In the genomic region with DNA sequence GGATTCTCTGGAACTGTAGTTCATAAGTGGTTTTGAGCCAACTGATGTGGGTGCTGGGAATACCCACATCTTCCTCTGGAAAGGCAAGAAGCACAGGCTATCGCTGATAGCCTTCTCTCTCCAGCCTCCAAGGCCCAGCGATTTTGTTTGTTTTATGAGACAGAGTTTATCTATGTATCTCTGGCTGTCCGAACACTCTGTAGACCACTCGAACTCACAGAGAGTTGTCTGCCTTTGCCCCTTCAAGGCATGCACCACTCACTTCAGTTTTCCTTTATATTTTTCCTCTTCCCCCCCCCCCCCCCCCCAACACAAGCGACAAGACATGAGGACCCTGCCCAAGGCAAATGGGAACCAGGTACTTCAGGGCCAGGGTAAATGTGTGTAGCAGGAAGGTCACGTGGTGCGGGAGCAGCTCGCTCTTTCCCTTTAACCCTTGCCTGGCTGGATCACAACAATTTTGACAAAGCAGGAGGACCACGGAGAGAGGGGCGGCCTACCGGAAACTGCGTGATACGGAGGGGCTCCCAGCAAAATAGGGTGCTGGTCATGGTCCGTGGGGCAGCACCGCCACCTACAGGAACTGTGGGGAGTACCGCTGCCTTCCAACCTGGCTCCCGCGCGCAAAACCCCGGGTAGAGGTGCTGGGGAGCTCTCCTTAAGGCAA, we compare ENCODE assay signal across 8 mouse cellular contexts. TPM values are rescaled to one million over a fixed set of nuclear protein-coding genes. Genes with fewer than 3 reads are reported as not detected.
DNase-seq lines count a peak whose midpoint lies in the region; ATAC-seq and TF ChIP-seq lines count a peak whose summit lies in the region.

No protein-coding gene starts in this region.

- no peak for ATAC-seq in Patski
- peak; percentile 91 for ATAC-seq in hindbrain, embryonic 14.5 days (ENCODE audit: low FRiP score)

- peak; percentile 22 for TF ChIP-seq CTCF in Patski (IDR thresholded peaks at IDR 0.05)

- in situ Hi-C loops in Patski (cut with MboI; ENCODE audit: low pct_unique_long_range_greater_than_20kb) = no loop called here

- peak overlapping the region; percentile 33 for H3K4me3 ChIP-seq in hindbrain, embryonic 14.5 days (replicated peaks; ENCODE audit: low read length)

- peak overlapping the region; percentile 56 for H3K9ac ChIP-seq in hindbrain, embryonic 14.5 days

- CTCF ChIA-PET in Patski (lab: Charles Lee) = interaction anchor here (1.2 to 1.4 kb wide), 2 partner anchors 9 to 15 kb away, joined by 4 to 5 read pairs; no protein-coding TSS in a partner anchor

- H3K36me3 ChIP-seq in hindbrain, embryonic 14.5 days (replicated peaks; ENCODE audit: control insufficient read depth, insufficient read depth) = no peaks in the 10 kb centered on the region

- POLR2A ChIA-PET in Patski (lab: Charles Lee) = interaction anchor here (0.7 kb wide), 1 partner anchor 19 kb away, joined by 3 read pairs; no protein-coding TSS in a partner anchor

- WGBS in hindbrain, embryonic 14.5 days = 6% methylated on average over 20 of the region's 20 CpGs

- H3K4me2 ChIP-seq in hindbrain, embryonic 14.5 days (replicated peaks) = peak overlapping the region; percentile 66

- peak overlapping the region; percentile 63 for H3K27ac ChIP-seq in hindbrain, embryonic 14.5 days

- no peaks in the 10 kb centered on the region for H3K27me3 ChIP-seq in Patski
- no peaks in the 10 kb centered on the region for H3K27me3 ChIP-seq in hindbrain, embryonic 14.5 days (ENCODE audit: control insufficient read depth, insufficient read depth, low read length)

- 0 out of 2 replicates have a peak, but pooled peaks cover 5% of the 10 kb centered on the region for H3K4me1 ChIP-seq in hindbrain, embryonic 14.5 days (replicated peaks; ENCODE audit: control insufficient read depth, insufficient read depth, low read length)

- DNase-seq in Patski (ENCODE audit: low read depth, low spot score) = no peak
- peak; percentile 91 to 92 for DNase-seq in cerebellum, postnatal 10 days
- peak; percentile 49 to 72 for DNase-seq in frontal cortex, postnatal 14 days (ENCODE audit: low spot score in 2 of 2)
- peak; percentile 83 for DNase-seq in hindbrain, embryonic 14.5 days (ENCODE audit: low spot score)
- DNase-seq in layer of hippocampus, postnatal 25 days (ENCODE audit: extremely low spot score in 1 of 2, low spot score in 1 of 2) = peak; percentile 56 to 74
- DNase-seq in lung, postnatal 25 days (ENCODE audit: low spot score) = peak; percentile 56
- DNase-seq in retina, embryonic 14.5 days (ENCODE audit: low spot score) = peak; percentile 89
- peak; percentile 91 for DNase-seq in thymus, postnatal 4 days

- H3K9me3 ChIP-seq in hindbrain, embryonic 14.5 days (ENCODE audit: control insufficient read depth, low read length) = no peaks in the 10 kb centered on the region

RNA-seq across cellular contexts. Expression of a gene that starts 12.5 kb away (rescaled TPM):
- 0.09 TPM for polyA plus RNA-seq in Patski (2021)
- 0.97 and 1.9 TPM in 2 replicates for polyA plus RNA-seq in hindbrain, embryonic 14.5 days (2014; fragmentation: Nextera tagmentation; extraction: Ambion mirVana)
- not detected for total RNA-seq in layer of hippocampus, postnatal 25 days (2021)

RNA-seq across cellular contexts. Expression of a gene that starts 42.8 kb away (rescaled TPM):
- polyA plus RNA-seq in Patski (2021) = 36.8 TPM
- 17.3 and 18.8 TPM in 2 replicates for polyA plus RNA-seq in hindbrain, embryonic 14.5 days (2014; fragmentation: Nextera tagmentation; extraction: Ambion mirVana)
- total RNA-seq in layer of hippocampus, postnatal 25 days (2021) = 10 to 100 TPM; 85.3 to 88.8 TPM

RNA-seq across cellular contexts. Expression of a gene that starts 52.2 kb away (rescaled TPM):
- polyA plus RNA-seq in Patski (2021) = 37.3 TPM
- polyA plus RNA-seq in hindbrain, embryonic 14.5 days (2014; fragmentation: Nextera tagmentation; extraction: Ambion mirVana) = 58.1 and 63.9 TPM in 2 replicates
- total RNA-seq in layer of hippocampus, postnatal 25 days (2021) = 10 to 100 TPM; 52.5 to 53.4 TPM
